Mouse (Mus musculus) v-Abl transformed pro-B cells (cell line): Measurements from ENCODE around the gene Tiam1.
"Not testable (repeated sequence)": the region's sequence is repeated elsewhere in the genome, so short reads cannot be mapped to it uniquely, and the experiment has no call there.

Experiments used
- in situ Hi-C, 2 experiments: fragments of 400-800 bp; cut with MboI; formaldehyde crosslinking; loops; one replicate each; pipeline ENCODE4 v1.15.1; 2025; ENCODE audit not compliant: unreplicated experiment in 2 of 2

The Tiam1 gene

GRCm38 (mm10) chr16:90071125-90071524, 72.4 kb downstream of the Tiam1 start:
- in situ Hi-C loops = not testable (repeated sequence)

GRCm38 (mm10) chr16:90070104-90070503, 73.5 kb downstream of the Tiam1 start:
- in situ Hi-C loops = no loop called here

GRCm38 (mm10) chr16:90069197-90069596, 74.4 kb downstream of the Tiam1 start:
- in situ Hi-C loops = no loop called here

GRCm38 (mm10) chr16:90052905-90053519, 90.6 kb downstream of the Tiam1 start:
- in situ Hi-C loops = no loop called here

GRCm38 (mm10) chr16:90052409-90052808, 91.2 kb downstream of the Tiam1 start:
- in situ Hi-C loops = no loop called here

- in situ Hi-C loops = no loop called here
Observed at GRCm38 (mm10) chr16:90051051-90051450, 92.5 kb downstream of the Tiam1 start.

- in situ Hi-C loops = no loop called here
Observed at GRCm38 (mm10) chr16:90047841-90048240, 95.7 kb downstream of the Tiam1 start.

- in situ Hi-C loops = no loop called here
Observed at GRCm38 (mm10) chr16:90046494-90047158, 96.9 kb downstream of the Tiam1 start.

- in situ Hi-C loops = no loop called here
Observed at GRCm38 (mm10) chr16:90045611-90046010, 98.0 kb downstream of the Tiam1 start.

GRCm38 (mm10) chr16:90044004-90044754, 99.4 kb downstream of the Tiam1 start:
- in situ Hi-C loops = no loop called here

GRCm38 (mm10) chr16:90042874-90043273, 100.7 kb downstream of the Tiam1 start:
- in situ Hi-C loops = no loop called here

GRCm38 (mm10) chr16:90042386-90042785, 101.2 kb downstream of the Tiam1 start:
- in situ Hi-C loops = no loop called here

GRCm38 (mm10) chr16:90040771-90041364, 102.7 kb downstream of the Tiam1 start:
- in situ Hi-C loops = no loop called here

- in situ Hi-C loops = no loop called here
Observed at GRCm38 (mm10) chr16:90035595-90036110, 107.9 kb downstream of the Tiam1 start.

GRCm38 (mm10) chr16:90030355-90030754, 113.2 kb downstream of the Tiam1 start:
- in situ Hi-C loops = no loop called here

- in situ Hi-C loops = no loop called here
Observed at GRCm38 (mm10) chr16:90027886-90028285, 115.7 kb downstream of the Tiam1 start.

- in situ Hi-C loops = no loop called here
Observed at GRCm38 (mm10) chr16:90025526-90026172, 117.9 kb downstream of the Tiam1 start.

- in situ Hi-C loops = no loop called here
Observed at GRCm38 (mm10) chr16:90023665-90024010, 119.9 kb downstream of the Tiam1 start.

- in situ Hi-C loops = no loop called here
Observed at GRCm38 (mm10) chr16:90022932-90023664, 120.5 kb downstream of the Tiam1 start.

- in situ Hi-C loops = no loop called here
Observed at GRCm38 (mm10) chr16:90016046-90016445, 127.5 kb downstream of the Tiam1 start.
